Mouse (Mus musculus) lung, postnatal 10 days (tissue): ENCODE measurements around the gene Pdcd11.
A peak's percentile ranks its signal among the peaks of the same experiment; 100 is the strongest.

Experiments
- DNase-seq: peaks from one replicate; pipeline ENCODE4 v3.0.0; 2021

Pdcd11 gene

DNA sequence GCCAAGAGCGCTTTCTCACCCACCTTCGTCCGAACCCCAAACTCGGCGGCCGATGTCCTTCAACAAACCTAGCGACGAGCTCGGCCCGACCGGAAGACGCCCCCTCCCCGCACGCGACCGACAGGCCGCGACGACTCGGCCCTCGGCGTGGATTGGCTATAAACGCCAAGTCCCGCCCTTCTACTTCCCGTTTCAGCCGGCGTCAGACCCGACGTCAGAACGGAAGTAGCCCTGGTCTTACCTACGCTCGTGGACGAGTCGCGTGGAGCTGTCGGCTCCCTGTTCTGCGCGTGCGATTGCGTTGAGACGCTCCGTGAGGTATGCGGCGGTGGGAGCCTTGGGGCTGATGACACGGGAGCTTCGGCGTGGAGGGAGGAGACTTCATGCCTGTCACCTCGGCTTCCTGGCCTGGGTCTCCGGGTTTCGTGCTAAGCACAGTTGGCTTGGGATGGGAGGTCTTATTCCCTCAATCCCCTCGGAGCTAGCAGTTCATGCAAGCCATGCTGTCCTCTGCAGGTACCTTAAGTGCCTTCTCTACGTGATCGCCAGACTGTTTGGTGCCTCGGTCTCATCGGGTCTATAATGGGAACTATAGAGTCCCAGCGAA is at the start of gene Pdcd11, which contains the start of gene Usmg5:
Gene Pdcd11, plus strand, starts transcription at position 219 of the 607 bp plus-strand sequence.
Gene Usmg5, minus strand, starts transcription at position 98 of the 607 bp plus-strand sequence.
- DNase-seq, result peak; percentile 97

DNA sequence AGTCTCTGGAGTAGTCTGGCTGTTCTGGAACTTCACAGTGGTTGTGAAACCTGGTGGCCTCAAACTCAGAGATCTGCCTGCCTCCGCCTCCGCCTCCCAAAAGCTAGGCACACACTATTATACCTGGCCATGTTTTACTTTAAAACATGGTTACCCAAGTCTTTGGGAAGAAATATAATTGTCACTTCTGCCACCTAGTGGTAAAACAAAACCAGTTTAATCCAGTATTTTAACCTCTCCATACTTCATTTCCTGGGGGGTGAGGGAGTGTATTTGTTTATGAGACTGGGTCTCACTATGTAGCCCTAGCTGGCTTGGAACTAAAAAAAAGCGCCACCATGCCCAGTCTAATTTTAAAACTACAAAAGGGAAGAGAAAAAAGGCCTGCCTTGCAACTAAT is 47.0 kb upstream of the Pdcd11 start:
- DNase-seq, result no peak

DNA sequence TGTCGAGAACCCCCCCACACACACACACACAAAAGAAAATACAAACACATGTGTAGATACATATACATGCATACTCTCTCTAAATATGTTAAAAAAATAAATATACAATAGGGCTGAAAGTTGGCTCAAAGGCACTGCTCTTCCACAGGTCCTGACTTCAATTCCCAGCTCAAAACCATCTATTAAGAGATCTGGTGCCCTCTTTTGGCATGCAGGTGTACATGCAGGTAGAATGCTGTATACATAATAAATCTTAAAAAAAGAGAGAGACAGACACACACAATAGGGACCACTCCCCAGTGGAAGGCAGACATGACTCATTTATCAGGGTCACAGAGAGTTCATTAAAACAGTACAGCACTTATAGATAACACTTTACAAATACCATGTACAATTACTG is 44.2 kb upstream of the Pdcd11 start:
- no peak for DNase-seq

DNA sequence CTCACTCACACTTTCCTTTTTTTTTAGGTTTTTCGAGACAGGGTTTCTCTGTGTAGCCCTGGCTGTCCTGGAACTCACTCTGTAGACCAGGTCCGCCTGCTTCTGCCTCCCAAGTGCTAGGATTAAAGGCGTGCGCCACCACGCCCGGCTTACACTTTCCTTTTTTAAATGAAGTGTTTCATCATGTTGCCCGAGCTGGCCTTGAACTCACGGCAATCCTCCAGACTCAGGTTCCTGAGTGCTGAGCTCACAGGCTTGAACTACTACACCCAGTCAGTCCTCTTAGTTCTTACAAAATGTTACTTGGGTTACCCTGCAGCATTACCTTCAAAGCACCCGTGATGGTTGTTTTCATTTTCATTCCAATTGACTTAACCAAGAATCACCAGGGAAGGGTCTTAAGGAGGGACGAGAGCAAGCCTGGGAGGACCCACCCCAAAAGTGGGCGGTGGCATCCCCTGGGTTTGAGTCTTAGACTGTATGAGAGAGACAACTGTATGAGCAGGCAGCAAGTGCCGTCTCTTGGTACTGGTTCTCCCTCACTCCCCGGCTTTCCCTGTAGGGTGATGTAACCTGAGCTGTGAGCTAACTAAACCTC is 43.2 kb upstream of the Pdcd11 start:
- DNase-seq, result no peak

DNA sequence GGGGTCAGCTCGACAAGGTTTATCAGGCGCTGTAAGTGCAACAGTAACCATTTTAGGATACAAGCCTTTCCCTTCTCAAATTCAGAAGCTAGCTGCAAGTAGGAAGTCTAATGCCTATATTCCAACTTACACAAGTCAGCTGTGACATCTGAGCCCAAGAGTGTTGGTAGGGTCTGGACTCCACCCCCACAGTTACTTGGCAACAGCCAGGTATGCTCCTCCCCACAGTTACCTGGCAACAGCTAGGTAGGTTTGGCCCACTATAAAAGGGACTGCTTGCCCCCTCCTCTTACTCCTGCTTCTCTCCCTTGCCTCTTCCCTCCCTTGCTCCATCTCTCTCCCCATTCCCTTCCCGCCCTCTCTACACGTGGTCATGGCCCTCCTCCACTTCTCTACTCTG is 41.5 kb upstream of the Pdcd11 start:
- no peak for DNase-seq

DNA sequence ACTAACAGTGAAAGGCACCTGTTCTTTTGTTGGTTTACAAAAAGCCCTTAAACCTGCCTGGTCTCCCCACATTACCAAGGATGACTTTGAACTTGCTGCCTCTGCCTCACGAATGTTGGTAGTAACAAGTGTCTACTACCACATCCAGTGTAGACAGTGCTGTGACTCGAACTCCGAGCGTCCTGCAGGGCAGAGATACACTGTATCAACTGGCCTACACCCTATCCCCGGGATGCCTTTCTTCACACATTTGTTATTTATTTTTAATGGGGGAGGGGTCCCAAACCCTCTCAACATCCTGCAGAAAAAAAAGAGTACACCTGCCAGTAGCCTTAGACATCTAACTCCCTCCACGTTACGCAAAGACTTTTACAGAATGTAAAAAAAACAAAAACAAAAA is 40.7 kb upstream of the Pdcd11 start:
- no peak for DNase-seq

DNA sequence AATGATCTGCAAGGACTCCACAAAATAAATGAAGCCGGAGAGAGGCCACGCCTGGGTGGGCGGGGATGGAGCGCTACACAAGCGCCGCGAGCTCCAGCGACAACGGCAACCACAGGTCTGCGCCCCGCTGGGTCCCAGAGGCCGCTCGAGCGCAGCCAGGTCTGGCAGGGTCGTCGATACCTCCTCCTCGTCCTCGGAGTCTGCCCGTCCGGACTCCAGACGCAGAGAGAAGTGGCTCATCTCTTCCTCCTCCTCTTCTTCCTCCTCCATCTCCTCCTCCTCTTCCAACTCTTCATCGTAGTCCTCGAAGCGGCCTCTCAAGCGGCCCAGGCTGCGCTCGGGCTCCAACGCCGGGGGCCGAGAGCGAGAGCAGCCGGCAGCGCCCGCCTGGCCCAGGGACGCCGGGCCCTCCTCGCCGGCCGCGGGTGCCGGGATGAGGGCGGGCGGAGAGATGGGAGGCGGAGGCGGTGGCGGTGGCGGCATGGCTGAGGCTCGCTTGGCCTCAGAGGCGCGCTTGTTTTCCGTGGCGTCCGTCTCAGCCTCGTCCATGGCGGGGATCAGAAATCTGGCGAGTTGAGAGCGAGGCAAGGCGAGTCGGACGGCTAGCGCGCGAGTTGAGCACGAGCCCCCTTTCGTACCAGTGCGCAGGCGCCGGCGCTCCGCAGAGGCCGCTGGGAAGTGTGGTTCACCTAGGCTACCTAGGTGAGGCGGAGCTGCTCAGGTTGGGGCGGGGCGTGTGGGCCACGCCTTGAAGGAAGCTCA is 40.1 kb upstream of the Pdcd11 start, which contains the start of gene Pcgf6:
Gene Pcgf6, minus strand, starts transcription at position 636 of the 762 bp plus-strand sequence.
- DNase-seq, result peak; percentile 80

DNA sequence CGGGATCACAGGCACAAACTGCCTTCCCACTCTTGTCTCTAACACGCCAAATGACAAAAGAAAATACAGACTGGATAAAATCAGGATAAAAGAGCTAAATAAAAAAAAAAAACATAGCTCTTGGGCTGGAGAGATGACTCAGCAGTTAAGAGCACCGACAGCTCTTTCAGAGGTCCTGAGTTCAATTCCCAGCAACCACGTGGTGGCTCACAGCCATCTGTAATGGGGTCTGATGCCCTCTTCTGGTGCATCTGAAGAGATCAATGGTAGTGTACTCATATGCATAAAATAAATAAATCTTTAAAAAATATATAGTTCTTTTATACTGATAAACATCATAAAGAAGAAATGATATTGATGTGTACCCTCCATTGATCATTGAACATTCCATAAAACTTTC is 37.6 kb upstream of the Pdcd11 start:
- no peak for DNase-seq

DNA sequence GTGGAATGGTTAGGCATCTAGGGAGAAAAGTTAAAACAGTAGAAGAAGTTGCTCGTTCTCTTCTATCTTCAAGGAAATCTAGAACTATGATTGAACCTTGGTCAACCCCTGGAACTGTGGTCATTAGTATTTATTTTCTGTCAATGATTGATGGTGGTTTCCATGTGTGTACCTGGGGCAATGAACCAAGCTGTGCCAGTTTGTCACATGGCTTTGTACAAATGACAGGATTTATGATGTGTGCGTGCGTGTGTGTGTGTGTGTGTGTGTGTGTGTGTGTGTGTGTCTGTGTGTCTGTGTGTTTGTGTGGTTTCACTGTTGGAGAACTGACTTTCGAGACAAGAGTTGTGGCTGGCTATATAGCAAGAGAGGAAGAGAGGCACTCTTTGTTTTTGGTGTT is 37.1 kb upstream of the Pdcd11 start:
- no peak for DNase-seq

DNA sequence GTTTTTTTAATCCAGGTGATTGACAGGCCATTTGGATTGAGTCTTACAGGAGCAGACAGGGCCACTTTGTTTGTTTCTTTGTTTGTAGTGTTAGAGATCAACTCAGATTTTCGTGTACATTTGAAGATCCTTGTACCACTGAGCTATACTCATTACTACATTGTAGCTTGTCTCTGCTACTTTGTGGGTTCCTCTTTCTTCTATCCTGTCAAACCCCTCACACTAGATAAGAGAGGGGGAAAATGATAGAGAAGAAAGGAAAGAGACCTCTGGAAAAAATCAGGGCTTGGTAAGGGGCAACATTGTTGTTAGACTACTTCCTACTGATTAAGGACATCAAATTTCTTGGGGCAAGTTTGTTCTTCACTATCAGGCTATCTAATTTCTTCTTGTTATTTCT is 32.9 kb upstream of the Pdcd11 start:
- DNase-seq, result no peak

DNA sequence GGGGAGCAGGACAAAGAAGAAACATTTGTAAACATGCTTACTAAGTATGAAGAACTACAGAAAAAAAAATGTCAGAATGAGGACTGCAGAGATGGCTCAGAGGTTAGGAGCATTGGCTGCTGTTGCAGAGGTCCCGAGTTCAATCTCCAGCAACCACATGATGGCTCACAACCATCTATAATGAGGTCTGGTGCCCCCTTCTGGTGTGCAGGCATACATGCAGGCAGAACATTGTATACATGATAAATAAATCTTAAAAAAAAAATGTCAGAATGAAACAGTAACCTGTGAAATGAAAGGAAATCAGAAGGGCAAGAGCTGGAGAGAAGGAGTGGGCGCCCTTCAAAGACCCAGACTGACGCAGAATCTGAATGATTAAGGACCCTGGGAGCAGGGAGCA is 24.7 kb upstream of the Pdcd11 start:
- no peak for DNase-seq

DNA sequence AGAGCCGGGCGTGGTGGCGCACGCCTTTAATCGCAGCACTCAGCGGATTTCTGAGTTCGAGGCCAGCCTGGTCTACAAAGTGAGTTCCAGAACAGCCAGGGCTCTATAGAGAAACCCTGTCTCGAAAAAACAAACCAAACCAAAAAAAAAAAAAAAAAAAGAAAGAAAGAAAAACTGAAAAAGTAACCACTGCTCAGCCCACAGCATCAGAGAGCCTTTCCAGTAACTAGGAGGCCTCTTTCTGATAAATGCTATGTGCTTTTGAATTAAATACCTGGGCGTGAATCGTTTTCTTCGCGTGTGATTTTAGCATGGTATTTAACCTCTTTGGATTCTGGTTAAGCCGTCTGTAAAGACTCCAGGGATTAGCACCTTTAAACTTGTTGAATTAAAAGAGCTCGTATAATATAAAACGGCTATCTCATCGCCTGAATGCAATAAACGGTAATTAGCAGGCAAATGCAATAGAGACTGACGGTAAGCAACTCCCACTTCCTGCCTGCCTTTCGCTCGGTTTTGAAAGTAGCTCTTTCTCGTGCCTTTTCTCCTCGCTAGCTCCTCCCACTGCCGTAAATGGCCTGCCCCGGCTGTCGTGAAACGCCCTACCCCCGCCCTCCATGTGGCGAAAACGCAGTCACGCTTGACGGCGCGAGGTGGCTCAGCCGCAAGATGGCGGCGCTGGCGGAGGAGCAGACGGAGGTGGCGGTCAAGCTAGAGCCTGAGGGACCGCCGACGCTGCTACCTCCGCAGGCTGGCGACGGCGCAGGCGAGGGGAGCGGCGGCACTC is 23.3 kb upstream of the Pdcd11 start, which contains the start of gene Taf5:
Gene Taf5, plus strand, starts transcription at position 651 of the 787 bp plus-strand sequence.
- peak; percentile 99 for DNase-seq

DNA sequence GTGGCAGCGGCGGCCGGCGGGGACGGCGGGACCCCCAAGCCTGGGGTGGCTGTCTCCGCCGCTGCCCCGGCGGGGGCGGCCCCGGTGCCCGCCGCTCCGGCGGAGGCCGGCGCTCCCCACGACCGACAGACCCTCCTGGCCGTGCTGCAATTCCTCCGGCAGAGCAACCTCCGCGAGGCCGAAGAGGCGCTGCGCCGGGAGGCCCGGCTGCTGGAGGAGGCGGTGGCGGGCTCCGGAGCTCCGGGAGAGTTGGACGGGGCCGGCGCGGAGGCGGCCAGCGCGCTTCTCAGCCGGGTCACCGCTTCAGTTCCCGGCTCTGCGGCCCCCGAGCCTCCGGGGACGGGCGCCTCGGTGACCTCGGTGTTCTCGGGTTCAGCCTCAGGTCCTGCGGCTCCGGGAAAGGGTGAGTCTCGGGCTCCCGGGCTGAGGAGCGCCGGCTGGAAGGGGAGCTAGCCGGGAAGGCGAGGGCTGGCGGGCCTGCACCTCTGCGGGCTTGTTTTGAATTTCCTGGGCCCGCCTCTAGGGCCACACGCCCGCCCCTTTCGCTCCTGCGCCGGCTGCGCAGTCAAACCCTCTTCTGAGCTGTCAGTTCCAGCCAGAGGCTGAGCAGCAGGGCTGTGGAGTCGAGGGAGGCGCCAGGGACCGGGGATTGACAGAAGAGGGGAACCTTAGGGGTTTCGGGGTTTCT is 22.5 kb upstream of the Pdcd11 start:
- DNase-seq, result peak; percentile 92

DNA sequence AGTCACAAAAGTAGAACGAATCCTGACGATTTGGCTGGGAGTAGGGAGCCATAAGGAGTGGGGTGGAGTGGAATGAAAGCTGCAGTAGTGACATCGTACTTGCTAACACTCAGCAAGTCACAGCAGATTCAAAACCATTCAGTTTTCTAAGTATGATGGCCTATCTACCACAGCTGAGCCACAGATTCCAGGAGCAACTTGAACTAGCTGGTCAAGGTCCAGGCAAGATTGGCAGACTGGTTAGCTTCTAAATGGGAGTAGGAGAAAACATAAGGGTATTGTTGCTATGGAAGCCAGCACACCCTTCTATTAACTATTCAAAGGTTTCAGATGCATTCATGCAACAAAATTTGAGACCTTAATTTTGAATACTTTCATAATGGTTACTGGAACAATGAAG is 2.3 kb upstream of the Pdcd11 start:
- no peak for DNase-seq

DNA sequence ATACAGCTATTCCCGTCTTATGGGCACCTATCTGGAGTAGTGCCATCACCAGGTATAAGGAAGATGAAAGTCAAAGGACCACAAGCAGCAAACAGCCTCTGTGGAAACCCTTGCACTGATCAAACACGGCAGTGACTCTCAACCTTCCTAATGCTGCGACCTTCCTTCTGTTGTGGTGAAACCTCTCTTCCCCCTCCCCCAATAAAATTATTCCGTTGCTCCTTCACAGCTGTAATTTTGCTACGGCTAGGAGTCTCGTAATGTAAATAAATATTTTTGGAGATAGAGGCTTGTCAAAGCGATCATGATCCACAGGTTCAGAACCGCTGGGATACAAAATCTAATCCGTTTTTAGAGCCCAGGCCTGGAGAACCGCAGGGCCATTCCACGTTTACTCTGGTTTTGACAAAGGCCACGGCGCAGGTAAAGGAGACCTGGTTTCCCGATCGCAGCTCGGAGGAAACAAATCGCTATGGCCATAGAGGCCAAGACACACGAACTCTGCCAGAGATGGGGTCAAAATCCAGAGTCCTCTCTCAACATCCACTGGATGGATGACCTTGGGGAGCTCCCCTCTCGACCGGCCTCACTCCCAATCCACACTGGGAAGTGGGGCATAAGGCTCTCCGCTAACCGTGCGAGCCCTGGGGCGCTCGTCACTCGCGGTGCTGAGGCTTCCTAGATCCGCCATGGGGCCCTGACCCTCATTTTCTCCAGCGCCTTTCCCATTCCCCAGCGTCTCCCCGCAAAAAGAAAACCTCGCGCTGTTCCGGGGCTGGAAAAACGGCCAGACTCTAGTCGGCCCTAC is 646 bp upstream of the Pdcd11 start:
- DNase-seq, result peak; percentile 6

DNA sequence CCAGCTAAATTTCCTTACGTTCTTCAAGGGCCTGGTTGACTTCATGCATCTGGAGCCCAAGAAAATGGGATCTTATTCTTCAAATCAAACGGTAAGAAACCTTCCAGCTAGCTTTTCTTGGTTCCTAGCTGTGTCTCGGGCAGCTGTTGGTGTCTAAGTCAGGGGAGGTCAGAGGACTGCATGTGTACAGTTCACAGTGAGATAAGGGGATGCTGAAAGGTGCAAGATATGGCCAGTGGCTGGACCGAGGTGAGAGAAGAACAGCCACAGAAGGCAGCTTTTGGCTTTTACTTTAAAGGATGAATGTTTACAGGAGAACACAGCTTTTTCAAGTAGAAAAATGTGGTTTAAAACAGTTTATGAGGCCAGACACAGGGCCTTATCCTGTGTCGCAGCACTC is 10.5 kb downstream of the Pdcd11 start:
- DNase-seq, result no peak

DNA sequence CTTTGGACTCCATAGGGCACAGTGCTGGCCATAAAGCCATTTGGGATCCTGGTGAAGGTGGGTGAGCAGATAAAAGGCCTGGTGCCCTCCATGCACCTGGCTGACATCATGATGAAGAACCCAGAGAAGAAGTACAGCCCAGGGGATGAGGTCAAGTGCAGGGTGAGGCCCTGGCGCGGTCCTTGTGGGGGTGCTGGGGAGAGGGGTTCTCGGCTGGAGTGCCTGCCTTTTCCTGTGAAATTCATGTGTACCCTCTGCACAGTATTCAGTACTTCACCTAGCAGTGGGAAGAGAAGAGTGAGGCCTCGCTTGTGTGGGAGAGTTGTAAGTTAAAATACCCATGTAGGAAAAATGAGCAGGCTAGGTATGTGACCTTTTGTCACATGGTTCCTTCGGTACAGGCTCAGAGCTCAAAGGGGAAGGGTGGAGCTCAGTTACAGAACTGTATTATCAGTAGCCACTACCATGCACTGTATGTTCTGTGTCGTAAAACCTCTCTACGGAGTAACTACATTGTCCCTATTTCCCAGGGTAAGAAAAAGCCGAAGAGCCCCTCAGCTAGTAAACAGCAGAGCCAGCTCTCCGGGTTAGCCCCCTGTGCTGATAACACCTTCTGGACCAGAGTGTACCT is 14.2 kb downstream of the Pdcd11 start:
- no peak for DNase-seq

DNA sequence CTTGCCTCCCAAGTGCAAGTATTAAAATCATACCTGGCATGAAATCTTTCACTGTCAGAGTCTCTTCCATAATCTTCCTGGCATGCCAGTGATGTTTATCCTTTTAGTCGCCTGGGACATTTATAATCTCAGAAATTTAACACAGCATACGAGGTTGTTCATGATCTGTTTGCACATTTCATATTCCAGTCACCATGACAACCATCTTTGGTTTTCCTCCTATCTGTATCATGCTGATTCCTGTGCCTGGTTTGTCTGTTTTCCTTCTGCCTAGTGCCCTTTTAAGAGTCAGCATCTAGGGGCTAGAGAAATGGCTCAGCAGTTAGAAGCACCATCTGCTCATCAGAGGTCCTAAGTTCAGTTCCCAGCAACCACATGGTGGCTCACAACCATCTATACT is 28.1 kb downstream of the Pdcd11 start:
- DNase-seq, result no peak

DNA sequence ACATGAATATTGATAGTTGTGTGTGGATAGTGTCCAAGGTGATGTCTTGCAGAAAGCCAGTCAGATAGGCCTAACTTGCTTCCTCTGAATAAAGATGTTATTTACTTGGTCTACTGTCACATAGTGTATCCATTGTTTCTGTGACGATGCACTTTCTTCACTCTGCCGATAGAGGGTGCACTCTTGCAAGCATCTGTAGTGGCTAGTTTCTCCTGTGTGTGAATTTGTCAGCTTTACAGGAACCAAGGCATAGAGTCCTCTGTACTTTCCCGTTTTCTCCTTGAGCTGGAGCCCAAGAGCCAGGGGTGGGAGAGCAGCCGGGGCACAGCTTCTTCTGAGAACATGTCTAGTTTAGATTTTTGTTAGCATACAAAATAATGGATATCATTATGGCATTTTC is 30.5 kb downstream of the Pdcd11 start:
- peak; percentile 45 for DNase-seq

DNA sequence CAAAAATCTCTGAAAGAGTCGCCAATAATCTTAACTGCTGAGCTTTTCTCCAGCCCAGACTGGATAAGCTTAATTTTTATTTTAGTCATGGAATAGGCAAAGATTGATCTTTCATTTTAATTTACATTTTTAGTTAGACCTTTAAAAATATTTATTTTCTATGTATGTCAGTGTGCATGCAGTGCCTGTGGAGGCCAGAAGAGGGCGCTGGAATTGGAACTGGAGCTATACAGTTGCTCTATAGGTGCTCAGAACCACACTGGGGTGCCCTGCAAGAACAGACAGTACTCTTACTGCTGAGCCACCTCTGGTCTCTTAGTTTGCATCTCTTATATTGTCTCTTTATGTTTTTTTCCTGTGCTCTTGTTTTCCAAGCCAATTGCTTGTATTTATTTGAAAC is 32.2 kb downstream of the Pdcd11 start:
- peak; percentile 34 for DNase-seq

DNA sequence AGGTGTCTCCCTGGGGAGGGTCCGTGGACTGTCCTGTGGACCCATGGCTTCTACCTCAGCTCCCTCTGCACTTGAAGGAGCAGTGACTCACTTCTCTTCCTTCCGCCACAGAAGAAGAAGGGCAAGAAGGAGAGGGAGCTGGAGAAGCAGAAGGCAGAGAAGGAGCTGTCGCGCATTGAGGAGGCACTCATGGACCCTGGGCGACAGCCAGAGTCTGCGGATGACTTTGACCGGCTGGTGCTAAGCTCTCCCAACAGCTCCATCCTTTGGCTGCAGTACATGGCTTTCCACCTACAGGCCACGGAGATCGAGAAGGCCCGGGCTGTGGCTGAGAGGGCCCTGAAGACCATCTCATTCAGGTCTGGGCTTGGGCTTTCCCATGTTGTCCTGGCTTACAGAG is 37.6 kb downstream of the Pdcd11 start:
- DNase-seq, result no peak
